Mouse (Mus musculus): ENCODE measurements around the gene Lrrc23. TPM values are rescaled to one million over a fixed set of nuclear protein-coding genes. Genes with fewer than 3 reads are reported as not detected.
"Not testable (repeated sequence)": the region's sequence is repeated elsewhere in the genome, so short reads cannot be mapped to it uniquely, and the experiment has no call there.

Gene Lrrc23
- polyA plus RNA-seq, 1 experiment from 2014 or later = 1.8 TPM

DNA sequence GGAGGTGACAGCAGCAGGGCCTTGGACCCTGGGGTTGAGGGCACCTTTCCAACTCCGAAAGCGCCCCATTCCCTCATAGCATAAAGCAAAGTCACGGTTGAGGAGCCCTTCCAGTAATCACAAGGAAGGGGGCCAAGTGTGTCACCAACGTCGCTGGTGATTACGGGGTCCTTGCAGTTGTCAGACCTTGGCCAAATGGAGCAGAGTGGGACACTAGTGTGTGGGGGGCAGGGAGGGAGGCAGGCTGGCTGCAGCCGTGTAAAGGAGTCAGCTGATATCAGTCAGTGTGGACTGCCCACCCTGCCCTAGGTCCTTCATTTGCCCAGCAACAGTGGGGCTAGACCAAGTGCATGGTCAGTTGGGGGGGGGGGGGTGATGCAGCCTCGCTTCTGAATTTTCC, 34.9 kb upstream of the Lrrc23 start:
- WGBS = 49% methylated on average over 8 of the region's 8 CpGs
- Histone ChIP-seq H3K27me3 (ENCODE audit: control insufficient read depth, insufficient read depth, low read length) (no peaks in the 10 kb centered on the region), H3K4me2 (peak overlapping the region; percentile 84), H3K9ac (ENCODE audit: low read length) (no peak overlapping the region), H3K36me3 (ENCODE audit: control insufficient read depth, insufficient read depth, low read length) (peaks cover 27% of the 10 kb centered on the region), H3K4me1 (ENCODE audit: control insufficient read depth, insufficient read depth, low read length) (peaks cover 22% of the 10 kb centered on the region), H3K27ac (ENCODE audit: low read depth, low read length) (no peak overlapping the region), H3K4me3 (ENCODE audit: low read depth, low read length) (peak overlapping the region; percentile 76; the same call in 1 of the 2 replicates), H3K9me3 (ENCODE audit: control insufficient read depth, low read length) (no peaks in the 10 kb centered on the region)
- ATAC-seq (ENCODE audit: low FRiP score) (peak; percentile 45), DNase-seq (ENCODE audit: low spot score, missing footprints) (no peak)

DNA sequence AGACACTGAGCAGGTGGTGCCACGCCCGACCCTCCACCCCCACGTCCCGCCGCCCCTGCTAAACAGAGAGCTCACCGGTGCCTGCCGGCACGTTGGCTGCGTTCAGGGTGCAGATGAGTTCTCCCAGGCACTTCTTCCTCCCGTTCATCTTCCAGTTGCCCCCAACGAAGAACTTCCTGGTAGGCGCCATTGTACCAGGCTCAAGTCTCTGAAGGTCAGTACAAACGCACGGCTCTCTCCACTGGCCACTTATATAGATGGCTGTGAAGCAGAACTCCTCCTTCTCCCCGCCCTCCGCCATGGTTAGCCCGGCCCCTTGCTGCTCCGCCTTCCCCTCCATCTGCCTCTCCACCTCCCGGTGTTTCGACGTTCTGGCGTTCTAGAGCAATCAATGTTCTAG, 34.4 kb upstream of the Lrrc23 start, which contains the start of gene Tpi1:
Tpi1 (minus strand) TSS at position 364 of the 400 bp plus-strand sequence.
- Histone ChIP-seq H3K9me3 (ENCODE audit: control insufficient read depth, low read length) (no peaks in the 10 kb centered on the region), H3K27ac (ENCODE audit: low read depth, low read length) (peak within 1 kb of the TSS; percentile 67), H3K4me1 (ENCODE audit: control insufficient read depth, insufficient read depth, low read length) (peaks cover 27% of the 10 kb centered on the region), H3K27me3 (ENCODE audit: control insufficient read depth, insufficient read depth, low read length) (no peaks in the 10 kb centered on the region), H3K4me3 (ENCODE audit: low read depth, low read length) (peak within 1 kb of the TSS; percentile 76), H3K36me3 (ENCODE audit: control insufficient read depth, insufficient read depth, low read length) (peaks cover 23% of the 10 kb centered on the region), H3K9ac (ENCODE audit: low read length) (peak within 1 kb of the TSS; percentile 84), H3K4me2 (peak within 1 kb of the TSS; percentile 84)
- ATAC-seq (ENCODE audit: low FRiP score) (peak; percentile 85), DNase-seq (ENCODE audit: low spot score, missing footprints) (peak; percentile 97)
- under 1% methylated on average over 22 of the region's 22 CpGs for WGBS

DNA sequence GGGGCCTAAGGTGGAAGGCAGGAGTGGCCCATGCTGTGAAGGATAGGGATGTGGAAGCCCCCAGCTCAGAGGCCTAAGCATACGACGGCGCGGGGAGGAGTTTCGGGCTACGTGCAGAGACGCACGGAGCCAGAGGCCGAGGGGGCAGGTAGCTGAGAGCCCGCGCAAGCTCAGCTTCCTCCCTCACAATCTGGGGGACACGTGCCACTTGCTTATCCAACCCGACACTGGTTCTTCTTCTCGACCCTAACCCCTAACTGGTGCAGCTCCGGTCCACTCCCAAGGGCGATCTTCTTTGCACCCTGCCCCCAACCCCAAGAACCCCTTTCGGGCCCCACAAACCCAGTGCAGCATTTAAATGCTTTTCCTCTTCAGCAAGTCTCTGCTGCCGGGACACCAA, 34.0 kb upstream of the Lrrc23 start:
- Histone ChIP-seq H3K36me3 (ENCODE audit: control insufficient read depth, insufficient read depth, low read length) (peaks cover 23% of the 10 kb centered on the region), H3K4me1 (ENCODE audit: control insufficient read depth, insufficient read depth, low read length) (peaks cover 27% of the 10 kb centered on the region)

DNA sequence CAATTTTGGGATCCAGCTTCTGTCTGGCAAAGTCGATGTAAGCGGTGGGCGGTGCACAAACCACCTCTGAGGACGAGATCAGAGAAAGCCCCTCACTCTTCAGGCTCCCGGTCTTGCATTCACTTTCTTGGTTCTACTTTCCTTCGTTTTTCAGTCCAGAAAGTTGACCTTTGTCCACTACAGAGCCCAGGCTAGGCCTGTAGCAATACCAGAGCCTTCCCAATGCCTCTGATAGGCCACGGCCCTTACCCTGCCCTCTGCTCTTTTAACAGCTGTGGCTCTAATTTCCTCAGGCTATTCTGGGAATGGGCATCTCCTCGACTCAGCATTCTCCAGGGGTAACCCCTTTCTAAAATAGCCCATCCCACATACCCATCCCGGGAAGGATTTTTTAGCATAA, 33.3 kb upstream of the Lrrc23 start:
- Histone ChIP-seq H3K4me3 (ENCODE audit: low read depth, low read length) (peak overlapping the region; percentile 76), H3K4me1 (ENCODE audit: control insufficient read depth, insufficient read depth, low read length) (peaks cover 30% of the 10 kb centered on the region), H3K9ac (ENCODE audit: low read length) (peak overlapping the region; percentile 84), H3K27ac (ENCODE audit: low read depth, low read length) (peak overlapping the region; percentile 1), H3K9me3 (ENCODE audit: control insufficient read depth, low read length) (no peaks in the 10 kb centered on the region), H3K4me2 (peak overlapping the region; percentile 84), H3K36me3 (ENCODE audit: control insufficient read depth, insufficient read depth, low read length) (peaks cover 23% of the 10 kb centered on the region), H3K27me3 (ENCODE audit: control insufficient read depth, insufficient read depth, low read length) (no peaks in the 10 kb centered on the region)
- DNase-seq (ENCODE audit: low spot score, missing footprints) (peak; percentile 86), ATAC-seq (ENCODE audit: low FRiP score) (no peak)
- WGBS = 22% methylated on average over 9 of the region's 9 CpGs

More for the DNA sequence above, 34.0 kb upstream of the Lrrc23 start:
- Histone ChIP-seq H3K9me3 (ENCODE audit: control insufficient read depth, low read length) (no peaks in the 10 kb centered on the region), H3K4me2 (peak overlapping the region; percentile 84), H3K27ac (ENCODE audit: low read depth, low read length) (peak overlapping the region; percentile 67), H3K27me3 (ENCODE audit: control insufficient read depth, insufficient read depth, low read length) (no peaks in the 10 kb centered on the region), H3K9ac (ENCODE audit: low read length) (peak overlapping the region; percentile 84), H3K4me3 (ENCODE audit: low read depth, low read length) (peak overlapping the region; percentile 76)
- WGBS = 0% methylated on average over 18 of the region's 18 CpGs
- peak; percentile 64 for ATAC-seq (ENCODE audit: low FRiP score)
- DNase-seq (ENCODE audit: low spot score, missing footprints) = peak; percentile 97

DNA sequence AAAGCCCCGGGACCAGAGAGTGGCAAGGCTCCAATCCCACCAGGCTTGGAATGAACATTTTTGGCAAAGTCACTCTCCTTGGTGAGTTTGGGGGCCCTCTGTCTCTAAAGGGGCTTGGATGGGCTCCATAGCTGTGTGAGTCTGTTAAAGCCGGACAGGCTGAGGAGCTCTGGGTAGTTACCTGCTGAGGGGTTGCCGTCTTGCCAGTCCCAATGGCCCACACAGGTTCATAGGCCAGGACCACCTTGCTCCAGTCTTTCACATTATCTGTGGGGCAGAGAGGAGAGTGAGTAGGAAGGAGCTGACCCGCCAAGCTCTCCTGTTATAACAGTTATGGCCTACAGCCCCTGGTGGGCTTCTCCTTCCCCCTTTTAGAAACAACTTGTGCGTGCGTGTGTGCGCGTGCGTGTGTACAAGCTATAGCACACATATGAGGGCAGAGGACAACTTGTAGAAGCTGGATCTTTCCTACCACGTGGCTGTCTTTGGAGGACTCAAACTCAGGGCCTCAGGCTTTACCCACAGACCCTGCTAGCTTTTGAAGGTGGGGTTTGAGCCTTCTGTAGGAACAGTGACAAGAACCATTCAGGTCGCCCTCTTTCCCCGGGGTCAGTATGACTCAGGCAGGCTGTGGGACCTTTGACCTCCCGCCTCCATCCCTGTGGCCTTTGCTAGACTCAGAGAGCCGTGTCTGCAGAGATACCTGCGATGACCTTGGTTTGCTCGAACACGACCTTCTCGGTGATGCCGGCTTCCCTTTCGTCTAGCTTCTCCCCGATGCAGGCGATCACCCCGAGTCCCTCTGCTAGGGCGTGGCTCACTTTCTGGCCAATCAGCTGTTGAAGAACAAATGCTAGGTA, 32.4 kb upstream of the Lrrc23 start:
- Histone ChIP-seq H3K9ac (ENCODE audit: low read length) (peak overlapping the region; percentile 84), H3K4me1 (ENCODE audit: control insufficient read depth, insufficient read depth, low read length) (peaks cover 30% of the 10 kb centered on the region), H3K4me3 (ENCODE audit: low read depth, low read length) (peak overlapping the region; percentile 76), H3K27ac (ENCODE audit: low read depth, low read length) (no peak overlapping the region), H3K27me3 (ENCODE audit: control insufficient read depth, insufficient read depth, low read length) (no peaks in the 10 kb centered on the region), H3K4me2 (peak overlapping the region; percentile 84), H3K9me3 (ENCODE audit: control insufficient read depth, low read length) (no peaks in the 10 kb centered on the region), H3K36me3 (ENCODE audit: control insufficient read depth, insufficient read depth, low read length) (peaks cover 16% of the 10 kb centered on the region)
- DNase-seq (ENCODE audit: low spot score, missing footprints) = peak; percentile 75
- no peak for ATAC-seq (ENCODE audit: low FRiP score)
- WGBS = 85% methylated on average over 24 of the region's 24 CpGs

DNA sequence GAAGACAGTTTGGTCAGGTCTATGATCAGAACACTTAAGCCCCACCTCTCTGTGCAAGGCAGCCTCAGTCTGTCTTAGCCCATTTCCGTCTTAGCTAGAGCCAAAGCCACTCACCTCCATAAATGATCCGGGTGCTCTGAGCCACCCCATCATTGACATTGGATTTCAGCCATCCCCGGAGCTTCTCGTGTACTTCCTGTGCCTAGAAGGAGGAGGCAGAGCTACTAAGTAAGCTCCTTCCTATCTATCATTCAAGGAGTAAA, 31.8 kb upstream of the Lrrc23 start:
- peak; percentile 80 for DNase-seq (ENCODE audit: low spot score, missing footprints)
- ATAC-seq (ENCODE audit: low FRiP score) = no peak
- no peak overlapping the region for H3K27ac ChIP-seq (ENCODE audit: low read depth, low read length)
- H3K27me3 ChIP-seq (ENCODE audit: control insufficient read depth, insufficient read depth, low read length) = no peaks in the 10 kb centered on the region
- peaks cover 30% of the 10 kb centered on the region for H3K4me1 ChIP-seq (ENCODE audit: control insufficient read depth, insufficient read depth, low read length)
- no peak overlapping the region for H3K4me2 ChIP-seq
- no peak overlapping the region for H3K9ac ChIP-seq (ENCODE audit: low read length)
- 87% methylated on average over 4 of the region's 4 CpGs for WGBS
- no peak overlapping the region for H3K4me3 ChIP-seq (ENCODE audit: low read depth, low read length)
- H3K9me3 ChIP-seq (ENCODE audit: control insufficient read depth, low read length) = no peaks in the 10 kb centered on the region
- peaks cover 11% of the 10 kb centered on the region for H3K36me3 ChIP-seq (ENCODE audit: control insufficient read depth, insufficient read depth, low read length)

DNA sequence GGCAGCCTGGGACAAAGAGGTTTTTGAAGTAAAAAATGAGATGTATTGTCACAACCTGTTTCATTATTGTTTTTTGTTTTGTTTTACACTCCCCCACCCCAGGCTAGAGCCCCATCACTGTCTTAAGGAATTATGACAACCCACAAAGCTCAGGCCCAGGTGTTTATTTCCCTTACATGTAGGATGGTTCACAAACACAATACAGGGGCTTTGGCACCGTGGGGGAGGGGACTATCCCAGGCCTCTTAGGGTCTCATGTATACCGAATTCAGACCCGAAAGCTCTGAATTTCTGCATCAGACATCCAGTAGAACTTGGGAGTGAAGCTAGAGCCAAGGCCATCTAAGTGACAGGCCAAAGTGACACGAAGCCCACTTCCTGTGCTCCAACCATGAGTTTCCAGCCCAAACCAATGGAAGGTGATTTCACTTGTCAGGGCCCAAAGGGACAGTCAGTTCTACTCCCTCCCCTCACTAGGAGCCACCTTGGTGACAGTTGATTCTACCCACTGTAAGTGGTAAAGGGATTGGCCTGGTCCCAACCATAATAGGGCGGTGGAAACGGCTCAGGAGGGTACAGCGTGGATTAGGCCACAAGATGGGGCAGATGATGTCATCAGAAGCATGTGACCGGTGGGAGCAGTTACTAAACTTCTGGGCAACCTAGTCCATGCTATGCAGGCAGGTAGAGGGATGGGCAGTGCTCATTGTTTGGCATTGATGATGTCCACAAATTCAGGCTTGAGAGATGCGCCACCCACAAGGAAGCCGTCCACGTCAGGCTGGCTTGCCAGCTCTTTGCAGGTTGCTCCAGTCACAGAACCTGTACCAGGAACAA, 31.3 kb upstream of the Lrrc23 start:
- Histone ChIP-seq H3K4me1 (ENCODE audit: control insufficient read depth, insufficient read depth, low read length) (peaks cover 30% of the 10 kb centered on the region), H3K36me3 (ENCODE audit: control insufficient read depth, insufficient read depth, low read length) (peaks cover 11% of the 10 kb centered on the region)
- not testable (repeated sequence) for H3K4me3 ChIP-seq (ENCODE audit: low read depth, low read length); H3K4me2 ChIP-seq; ATAC-seq (ENCODE audit: low FRiP score); H3K9ac ChIP-seq (ENCODE audit: low read length); H3K9me3 ChIP-seq (ENCODE audit: control insufficient read depth, low read length); H3K27me3 ChIP-seq (ENCODE audit: control insufficient read depth, insufficient read depth, low read length); H3K27ac ChIP-seq (ENCODE audit: low read depth, low read length)
- peak; percentile 81 for DNase-seq (ENCODE audit: low spot score, missing footprints)
- WGBS = 83% methylated on average over 9 of the region's 11 CpGs

DNA sequence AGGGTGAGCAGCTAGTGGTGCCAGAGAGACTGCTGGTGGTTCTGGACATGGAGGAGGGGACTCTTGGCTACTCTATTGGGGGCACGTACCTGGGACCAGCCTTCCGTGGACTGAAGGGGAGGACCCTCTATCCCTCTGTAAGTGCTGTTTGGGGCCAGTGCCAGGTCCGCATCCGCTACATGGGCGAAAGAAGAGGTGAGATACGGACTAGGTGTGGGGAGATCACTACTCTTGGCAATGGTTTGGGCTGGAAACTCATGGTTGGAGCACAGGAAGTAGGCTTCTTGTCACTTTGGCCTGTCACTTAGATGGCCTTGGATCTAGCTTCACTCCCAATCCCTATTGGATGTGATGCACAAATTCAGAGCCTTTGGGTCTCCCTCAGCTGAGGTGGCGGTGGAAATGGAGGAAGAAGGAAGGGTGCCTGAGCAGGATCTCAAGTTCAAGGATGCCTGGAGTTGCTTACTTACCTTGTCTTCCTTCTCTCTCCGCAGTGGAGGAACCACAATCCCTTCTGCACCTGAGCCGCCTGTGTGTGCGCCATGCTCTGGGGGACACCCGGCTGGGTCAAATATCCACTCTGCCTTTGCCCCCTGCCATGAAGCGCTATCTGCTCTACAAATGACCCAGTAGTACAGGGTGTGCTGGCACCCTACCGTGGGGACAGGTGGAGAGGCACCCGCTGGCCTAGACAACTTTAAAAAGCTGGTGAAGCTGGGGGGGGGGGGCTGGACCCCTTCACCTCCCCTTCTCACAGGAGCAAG, 30.4 kb upstream of the Lrrc23 start:
- peaks cover 33% of the 10 kb centered on the region for H3K4me1 ChIP-seq (ENCODE audit: control insufficient read depth, insufficient read depth, low read length)

More for the DNA sequence above, 30.4 kb upstream of the Lrrc23 start:
- Histone ChIP-seq H3K9ac (ENCODE audit: low read length) (peak overlapping the region; percentile 69), H3K27me3 (ENCODE audit: control insufficient read depth, insufficient read depth, low read length) (no peaks in the 10 kb centered on the region), H3K9me3 (ENCODE audit: control insufficient read depth, low read length) (no peaks in the 10 kb centered on the region), H3K27ac (ENCODE audit: low read depth, low read length) (no peak overlapping the region), H3K36me3 (ENCODE audit: control insufficient read depth, insufficient read depth, low read length) (peaks cover 9% of the 10 kb centered on the region), H3K4me3 (ENCODE audit: low read depth, low read length) (peak overlapping the region; percentile 54), H3K4me2 (peak overlapping the region; percentile 95)
- no peak; the same call in 1 of the 2 replicates for ATAC-seq (ENCODE audit: low FRiP score)
- 51% methylated on average over 14 of the region's 14 CpGs for WGBS
- no peak for DNase-seq (ENCODE audit: low spot score, missing footprints)

Data from midbrain, embryonic 11.5 days (tissue).